Mouse (Mus musculus) adrenal gland, postnatal 36 days (tissue): ENCODE results near the gene Scgb1a1. TPM values are rescaled to one million over a fixed set of nuclear protein-coding genes. Genes with fewer than 3 reads are reported as not detected.
A peak's percentile ranks its signal among the peaks of the same experiment; 100 is the strongest.
"Not testable (repeated sequence)": the region's sequence is repeated elsewhere in the genome, so short reads cannot be mapped to it uniquely, and the experiment has no call there.

ENCODE experiments used
- DNase-seq, 2 experiments: peaks; one replicate each; pipeline ENCODE4 v3.0.0; 2021; ENCODE audit warnings: mixed read lengths in 1 of 2
- total RNA-seq, 2 experiments: library from RNA; stranded (reverse); gene quantifications; 2 replicates each; pipeline ENCODE4 v1.2.3; 2021

The Scgb1a1 gene
- total RNA-seq, 2 experiments from 2014 or later = not detected

DNA sequence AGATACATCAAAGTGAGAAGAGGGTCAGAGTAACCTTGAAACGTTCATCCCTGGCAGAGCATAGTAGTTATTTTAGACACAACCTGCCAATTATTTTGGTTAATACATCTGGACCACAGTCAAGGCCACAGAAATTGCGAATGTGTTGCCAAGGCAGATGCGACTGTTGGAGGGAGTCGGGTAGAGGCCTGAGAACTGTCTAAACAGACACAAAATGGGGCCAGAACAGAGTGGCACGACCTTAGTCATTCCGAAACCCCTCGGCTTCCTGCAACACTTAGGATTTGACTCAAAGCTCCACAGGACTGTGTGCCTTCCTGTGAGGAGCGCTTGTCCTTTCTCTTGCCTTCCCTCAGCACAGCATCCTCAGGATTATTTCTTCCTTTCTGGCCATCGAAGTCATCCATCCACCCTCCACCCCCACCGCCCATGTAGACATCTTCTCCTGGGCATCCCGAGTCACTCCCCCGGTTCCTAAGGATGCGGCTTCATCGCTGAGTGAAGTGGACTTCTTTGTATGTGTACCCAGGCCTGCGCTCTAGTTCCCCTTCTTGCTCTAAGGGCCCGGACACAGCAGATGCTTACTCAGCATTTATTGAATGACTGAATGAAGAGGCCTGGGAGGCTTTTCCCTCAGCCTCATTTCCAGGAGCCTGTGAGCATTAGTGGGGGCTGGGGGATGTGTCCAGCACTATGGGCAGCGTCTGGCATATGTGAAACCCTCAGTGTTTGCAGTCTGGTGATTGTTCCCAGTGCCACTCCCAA lies 12.7 kb upstream of the Scgb1a1 start:
- peak; percentile 59 to 72 for DNase-seq

DNA sequence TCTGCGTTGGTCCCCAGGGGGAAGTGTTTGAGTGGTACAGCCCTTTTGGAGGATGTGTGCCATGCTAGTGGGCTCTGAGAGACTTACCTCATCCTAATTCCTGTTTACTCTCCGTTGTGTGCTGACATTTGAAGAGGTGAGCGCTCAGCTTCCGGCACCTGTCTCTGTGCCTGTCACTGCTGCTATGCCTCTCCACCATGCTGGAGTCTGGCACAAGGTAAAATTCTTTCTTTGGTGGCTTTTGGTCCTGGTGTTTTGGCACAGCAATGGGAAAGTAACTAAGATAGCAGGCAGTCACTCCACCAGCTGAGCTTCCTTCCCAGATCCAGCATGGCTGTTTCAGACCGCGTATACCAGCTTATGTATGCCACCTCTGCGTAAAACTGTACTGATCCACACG lies 12.0 kb upstream of the Scgb1a1 start:
- no peak for DNase-seq

DNA sequence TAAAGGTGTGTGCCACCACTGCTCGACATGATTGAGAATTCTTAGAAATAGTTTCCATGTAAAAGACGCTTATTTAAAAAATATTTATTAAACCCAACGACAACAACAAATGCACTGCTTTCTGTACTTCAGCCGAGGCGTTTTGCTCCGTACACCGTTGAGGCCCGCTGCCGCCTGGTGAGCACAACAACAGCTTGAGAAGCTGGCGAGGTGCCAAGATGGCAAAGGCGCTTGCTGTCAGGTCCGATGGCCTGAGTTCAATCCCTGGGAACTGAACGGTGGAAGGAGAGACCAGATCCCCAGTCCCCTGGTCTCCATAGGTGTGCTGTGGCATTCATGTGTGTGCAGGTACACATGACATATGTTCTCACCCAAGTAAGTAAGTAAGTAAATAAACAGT lies 9.7 kb upstream of the Scgb1a1 start:
- no peak for DNase-seq

DNA sequence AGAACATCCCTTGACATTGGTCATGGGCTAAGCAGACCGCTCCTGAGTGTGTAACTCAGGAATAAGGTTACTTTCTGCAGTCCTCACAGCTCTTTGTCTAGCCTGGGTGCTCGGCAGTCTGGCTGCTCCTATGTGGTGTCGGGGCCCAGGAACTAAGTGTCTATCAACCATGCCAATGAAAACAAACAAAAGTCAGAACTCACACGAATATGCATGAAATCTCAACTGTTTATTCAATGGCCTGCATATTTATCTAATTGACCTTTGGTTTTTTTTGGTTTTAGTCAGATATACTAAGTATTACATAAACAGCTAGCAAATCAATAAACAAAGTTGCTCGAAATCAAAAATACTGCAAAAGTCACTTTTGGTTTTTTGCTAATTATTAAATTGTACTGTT lies 7.4 kb upstream of the Scgb1a1 start:
- no peak for DNase-seq

DNA sequence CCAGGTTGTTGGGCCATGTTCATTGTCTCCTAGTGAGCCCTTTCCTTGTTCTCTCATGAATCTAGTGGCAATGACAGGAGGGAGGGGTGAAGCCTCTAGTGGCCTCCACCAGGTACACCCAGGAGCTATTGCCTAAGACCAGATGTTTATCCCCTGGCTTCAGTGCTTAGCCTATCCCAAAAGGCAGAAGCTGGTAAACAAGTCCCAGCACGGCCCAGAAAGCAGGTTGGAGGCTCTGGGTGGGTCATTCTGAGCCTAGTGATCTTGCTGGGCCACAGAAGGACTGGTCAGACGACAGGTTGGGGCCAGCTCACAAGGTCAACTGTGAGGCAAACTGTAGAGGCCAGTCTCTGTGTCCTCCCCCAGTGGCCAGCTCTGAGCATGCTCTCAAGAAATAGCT lies 3.0 kb upstream of the Scgb1a1 start:
- no peak for DNase-seq

DNA sequence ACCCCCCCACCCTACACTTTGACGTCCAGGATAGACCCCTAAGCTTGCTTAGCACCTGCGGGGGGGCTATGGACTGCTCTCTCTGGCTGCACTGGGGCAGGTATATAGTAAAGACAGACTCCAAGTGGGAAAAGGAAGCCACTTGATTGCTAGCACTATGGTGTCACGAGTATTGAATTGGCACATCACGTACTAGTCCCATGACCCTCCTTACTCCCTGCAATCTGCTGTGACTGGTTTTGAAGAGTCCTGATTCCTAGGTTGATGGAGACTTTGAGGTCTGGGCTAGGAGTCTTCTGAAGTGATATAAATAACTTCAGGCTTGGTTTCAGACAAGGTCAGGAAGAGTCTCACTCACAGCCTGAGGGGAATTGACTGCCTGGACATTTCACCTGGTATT lies 2.4 kb upstream of the Scgb1a1 start:
- no peak for DNase-seq

DNA sequence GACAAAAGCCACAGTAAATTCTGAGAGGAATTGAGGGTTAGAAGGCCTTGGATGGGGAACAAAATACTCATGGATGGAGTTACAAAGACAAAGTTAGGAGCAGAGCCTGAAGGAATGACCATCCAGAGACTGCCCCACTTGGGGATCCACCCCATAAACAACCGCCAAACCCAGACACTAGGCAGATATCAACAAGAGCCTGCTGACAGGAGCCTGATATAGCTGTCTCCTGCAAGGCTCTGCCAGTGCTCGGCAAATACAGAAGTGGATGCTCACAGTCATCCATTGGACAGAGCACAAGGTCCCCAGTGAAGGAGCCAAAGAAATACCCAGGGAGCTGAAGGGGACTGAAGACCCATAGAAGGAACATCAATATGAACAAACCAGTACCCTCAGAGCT lies 3.9 kb downstream of the Scgb1a1 start:
- not testable (repeated sequence) for DNase-seq

DNA sequence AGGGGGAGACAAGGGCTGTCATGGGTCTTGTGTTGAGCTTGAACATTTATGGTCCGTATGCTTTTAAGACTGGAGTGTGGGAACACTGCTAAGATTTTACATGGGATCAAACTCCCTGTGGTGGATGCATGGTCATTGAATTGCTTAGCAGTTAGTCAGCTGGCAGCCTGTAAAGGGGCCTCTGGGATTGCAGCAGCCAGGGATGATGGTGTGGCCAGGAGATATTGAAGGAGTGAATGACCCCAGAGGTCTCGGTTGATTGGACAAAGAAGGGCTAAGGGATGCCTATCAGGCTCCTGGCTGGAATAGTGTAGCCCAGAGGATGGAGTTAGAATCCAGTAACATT lies 4.8 kb downstream of the Scgb1a1 start:
- DNase-seq = no peak

DNA sequence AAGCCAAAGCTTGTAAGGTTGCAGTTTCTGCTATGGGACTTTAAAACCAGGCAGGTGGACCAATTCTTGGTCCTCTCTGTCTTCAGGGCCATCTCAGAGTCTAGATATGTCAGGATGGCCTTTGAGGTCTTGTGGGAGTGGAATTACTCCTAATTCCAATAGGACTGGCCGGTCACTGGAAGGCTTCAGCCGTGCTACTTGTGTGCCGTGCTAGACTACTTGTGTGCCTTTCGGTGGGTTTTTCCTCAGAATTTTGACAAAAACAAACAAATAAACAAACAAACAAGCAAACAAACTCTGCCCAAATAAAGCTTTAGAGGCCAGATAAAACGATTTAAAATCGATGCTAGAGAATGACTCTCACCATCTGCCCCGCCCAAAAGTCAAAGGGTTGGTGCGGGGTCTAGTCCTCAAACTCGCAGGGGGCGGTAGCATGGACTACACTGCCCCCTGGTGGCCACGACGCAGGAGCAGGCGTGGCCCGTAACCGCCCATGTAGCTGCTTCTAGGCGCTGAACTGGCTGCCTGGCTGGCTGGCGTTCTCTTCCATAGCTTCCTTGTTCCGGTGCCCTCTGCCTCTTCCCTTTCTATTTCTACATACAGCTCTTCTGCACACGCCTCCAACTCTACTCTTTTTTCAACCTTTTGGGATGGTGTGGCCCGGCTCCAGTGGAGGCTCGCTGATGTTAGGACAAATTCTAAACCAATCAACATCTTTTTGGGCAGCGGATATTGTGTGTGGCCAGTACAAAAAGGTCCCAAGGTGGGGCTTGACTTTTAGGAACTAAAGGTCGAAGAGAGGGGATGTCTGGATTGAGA lies 5.4 kb downstream of the Scgb1a1 start:
- DNase-seq = peak; percentile 86 to 92

DNA sequence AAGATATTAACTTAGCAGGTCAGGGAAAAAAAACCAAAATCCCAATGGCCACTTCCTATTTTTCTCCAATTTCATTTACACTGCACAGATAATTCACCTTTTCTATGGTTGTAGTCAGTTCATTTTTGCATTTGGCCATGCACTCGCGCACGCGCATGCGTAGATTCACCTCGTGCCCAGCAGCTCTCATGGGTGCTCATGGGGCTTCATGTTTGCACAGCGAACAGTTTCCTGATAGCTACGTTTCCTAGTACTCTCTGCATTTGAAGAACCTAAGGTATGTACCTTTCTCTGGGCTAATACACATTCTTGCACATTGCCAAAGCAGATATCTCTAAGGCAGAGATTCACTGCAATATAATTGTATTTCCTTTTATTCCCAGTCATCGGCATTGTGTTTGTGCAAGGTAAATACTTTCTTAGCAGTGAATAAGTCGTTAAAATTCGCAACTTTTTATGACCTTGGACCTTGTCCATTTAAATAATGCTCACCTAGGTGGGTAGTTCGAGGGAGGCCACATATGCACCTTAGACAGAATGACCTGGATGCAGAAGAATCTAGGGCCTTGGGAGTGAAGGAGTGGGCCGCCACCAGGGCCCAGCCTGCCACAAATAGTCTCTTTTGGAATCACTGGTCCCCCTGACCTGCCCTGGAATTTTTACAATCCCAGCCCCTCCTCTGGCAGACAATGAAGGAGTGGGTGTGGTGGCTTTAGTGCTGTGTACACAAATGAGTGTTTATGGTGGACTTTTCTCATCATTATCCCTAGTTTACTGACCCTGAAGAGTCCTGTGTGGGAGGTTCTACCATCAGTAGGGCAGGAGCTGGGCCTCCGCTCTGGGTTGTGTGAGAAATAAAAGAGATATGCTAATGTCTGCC lies 6.2 kb downstream of the Scgb1a1 start:
- DNase-seq = no peak

DNA sequence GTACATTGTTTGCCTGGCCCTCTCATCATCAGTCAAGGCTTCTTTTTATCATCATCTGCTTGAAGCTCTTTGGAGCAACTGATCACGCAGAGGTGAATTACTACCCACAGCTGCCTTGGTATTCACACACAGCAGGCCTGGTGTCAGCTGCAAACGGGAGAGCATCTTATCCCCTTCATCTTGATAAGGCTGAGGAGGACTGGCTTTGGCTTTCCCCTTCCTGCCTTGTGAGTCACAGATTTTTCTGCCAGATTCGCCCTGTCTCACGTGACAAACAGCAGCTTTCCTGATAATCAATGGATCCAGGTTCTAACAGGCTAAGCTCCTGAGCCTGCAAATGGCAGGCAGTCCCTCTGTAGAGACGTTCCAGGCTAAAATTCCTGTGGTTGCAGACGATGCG lies 7.8 kb downstream of the Scgb1a1 start:
- no peak for DNase-seq

DNA sequence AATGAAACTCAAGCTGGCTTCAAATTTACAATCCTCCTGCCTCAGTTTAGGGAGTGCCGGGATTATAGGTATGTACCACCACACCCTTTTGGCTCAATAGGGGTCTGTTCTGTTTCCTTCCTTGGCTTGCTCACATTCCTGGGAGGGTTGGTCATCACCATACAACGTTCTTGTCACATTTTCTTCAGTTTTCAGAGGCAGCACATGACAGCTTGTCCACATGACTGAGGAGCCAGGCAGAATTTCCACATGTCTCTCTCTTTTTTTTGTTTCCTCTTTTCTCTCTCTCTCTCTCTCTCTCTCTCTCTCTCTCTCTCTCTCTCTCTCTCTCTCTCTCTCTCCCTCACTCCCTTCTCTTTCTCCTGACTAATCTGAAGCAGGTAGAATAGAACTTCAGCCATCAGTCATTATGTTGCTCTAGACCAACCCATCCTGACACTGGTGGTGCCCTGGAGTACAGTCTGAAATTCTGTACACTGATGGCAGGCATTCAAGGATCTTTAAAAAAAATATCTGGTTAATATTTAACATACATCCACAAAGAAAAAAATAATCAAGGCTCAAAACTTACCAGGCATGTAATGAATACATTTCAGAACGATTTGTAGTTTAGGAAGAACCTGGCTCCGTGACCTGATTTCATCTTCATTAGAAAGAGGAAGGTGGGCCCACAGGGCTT lies 10.6 kb downstream of the Scgb1a1 start:
- DNase-seq = no peak

DNA sequence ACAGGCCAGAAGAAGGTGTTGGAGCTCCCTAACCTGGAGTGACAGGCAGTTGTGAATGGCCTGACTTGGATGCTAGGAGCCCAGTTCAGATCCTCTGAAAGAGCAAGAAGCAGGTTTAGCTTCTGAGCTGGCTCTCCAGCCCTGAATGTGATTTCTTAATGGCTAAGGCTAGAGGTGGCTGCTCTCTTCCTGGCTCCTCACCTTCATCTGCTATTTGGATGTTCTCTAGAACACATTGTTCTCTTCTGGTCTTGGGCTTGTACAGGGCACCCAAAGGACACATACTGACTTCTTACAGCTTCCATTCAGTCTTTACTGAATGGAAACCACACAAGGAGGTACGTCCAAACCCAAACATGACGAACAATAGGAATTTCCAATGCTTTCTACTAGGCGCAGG lies 11.7 kb downstream of the Scgb1a1 start:
- DNase-seq = no peak

DNA sequence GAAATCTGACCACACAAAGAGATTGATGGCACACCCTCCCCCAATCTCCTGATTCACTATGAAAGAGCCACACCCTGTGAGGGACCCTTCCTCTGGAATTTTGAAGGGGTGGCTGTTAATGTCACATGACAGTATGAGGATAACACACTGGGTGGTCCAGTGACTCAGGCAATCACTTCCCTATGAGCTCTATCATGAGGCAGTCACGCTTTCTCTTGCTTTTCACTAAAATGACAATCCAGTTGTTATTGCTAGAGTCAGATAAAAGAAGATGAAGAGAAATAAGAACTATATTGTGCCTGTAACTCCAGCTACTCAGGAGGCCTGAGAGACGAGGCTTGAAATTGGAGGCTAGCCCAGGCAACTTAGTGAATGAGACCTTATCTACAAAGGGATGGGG lies 12.2 kb downstream of the Scgb1a1 start:
- DNase-seq = no peak

DNA sequence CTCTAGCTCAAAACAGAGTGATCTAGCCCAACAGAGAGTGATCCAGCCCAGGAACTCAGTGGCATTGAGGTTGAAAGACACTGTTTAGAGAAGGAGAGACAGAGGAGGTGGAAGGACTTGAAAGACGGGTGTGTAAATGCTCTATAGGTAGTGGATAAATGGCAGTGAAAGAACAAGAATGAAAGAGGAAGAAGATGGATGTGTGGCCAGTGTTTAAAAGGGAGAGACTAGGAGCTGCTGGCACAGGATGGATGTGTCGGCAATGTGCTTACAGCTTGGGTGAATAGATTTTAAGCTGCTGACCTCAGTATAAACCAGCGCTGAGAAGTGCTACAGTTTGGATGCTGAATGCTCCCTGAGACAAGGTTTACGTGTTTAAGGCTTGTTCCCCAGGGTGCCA lies 13.3 kb downstream of the Scgb1a1 start:
- no peak for DNase-seq

DNA sequence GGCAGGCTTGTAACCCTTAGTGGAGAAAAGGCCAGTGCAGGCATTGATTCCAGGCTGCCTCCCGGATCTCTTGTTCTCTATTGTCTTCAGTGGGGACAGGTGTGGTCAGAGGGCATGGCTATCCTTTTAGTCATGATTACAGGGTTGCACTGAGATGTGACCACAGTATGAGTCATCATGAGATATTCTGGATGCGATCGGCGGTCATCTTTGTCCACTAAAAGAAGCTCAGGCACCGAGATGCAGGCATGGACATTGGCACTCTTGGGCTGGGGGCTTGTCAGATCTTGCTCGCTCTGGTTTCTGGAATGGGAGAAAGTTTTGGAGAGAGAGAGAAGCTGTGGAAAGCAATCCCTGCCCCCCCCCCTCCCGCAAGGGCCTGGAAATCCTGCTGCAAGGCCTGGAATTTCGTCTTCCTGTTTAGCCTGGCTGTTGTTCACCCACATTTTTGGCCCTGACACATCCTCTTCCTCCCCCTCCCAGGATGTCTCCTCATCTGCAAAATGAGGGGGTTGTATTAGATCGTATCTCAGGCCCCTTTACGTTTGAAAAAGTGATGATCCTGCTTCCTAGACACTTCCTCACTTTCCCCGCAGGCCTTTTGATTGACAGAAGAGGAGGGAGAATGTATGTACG lies 13.9 kb downstream of the Scgb1a1 start:
- DNase-seq = peak in 1 of 2 experiments; percentile 25

DNA sequence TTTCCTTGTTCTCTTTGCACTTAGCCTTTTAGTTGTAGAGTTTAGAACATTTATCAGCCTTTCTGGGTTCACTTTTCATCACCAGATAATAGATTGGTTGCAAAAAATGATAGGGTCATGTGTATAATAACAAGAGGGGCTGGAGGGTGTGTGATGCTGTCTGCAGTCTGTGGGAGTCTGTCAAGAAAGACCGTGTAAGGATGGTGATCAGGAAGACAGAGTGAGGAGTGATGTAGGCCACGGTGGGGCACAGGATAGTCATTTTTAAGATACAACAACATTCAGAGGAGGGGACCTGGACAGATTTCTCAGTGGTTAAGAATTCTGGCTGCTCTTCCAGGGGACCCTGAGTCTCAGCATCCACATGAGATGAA lies 15.6 kb downstream of the Scgb1a1 start:
- DNase-seq = no peak

DNA sequence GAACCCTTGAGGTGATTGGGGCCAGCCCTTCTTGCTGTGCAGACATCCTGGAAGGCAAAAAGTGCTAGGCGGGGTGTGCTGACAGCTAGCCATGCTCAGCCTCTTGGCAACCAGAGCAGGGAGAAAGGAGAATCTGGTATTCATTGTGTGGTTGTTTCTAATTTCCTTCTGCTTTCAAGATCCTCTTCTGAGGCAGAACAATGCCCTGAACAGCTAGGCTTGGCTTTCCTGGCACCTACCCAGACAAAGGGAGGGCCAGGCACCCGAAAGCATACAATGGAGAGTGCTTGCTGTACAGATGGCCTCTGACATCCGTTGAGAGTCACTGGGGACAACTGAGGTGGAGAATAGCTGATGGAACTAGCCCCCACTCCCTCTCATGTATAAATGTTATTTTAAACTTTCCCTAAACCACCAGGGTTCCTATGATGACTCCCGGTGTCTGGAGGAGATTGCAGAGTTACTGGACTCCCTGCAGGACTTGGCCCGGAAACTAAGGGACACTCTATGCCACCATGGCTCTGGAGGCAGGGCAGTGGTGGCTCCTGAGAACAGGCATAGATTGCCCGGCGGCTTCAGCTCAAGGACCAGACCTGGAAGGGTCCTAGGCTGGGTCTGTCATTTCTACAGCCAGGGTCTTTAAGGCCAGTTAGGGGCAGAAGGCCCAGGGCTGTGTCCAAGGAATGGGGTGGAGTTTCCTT lies 16.2 kb downstream of the Scgb1a1 start:
- peak; percentile 52 to 71 for DNase-seq

DNA sequence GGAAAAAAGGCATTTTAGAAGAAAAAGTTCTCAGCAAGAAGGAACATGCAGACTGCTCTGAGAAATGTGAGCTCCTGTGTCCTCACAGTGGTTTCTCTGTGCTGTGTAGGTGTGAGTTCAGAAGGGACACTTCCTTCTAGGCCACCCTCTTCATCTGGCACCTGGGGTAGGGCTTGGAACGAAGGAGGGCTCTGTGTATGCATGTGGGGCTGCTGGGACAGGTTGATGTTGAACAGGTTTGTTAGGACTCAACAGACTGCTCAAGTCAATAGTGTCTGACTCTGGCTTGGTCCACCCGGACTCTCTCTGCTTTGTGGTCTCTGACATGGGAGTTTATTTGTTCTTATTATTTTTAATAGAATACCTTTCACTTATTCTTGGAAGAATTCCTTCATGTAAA lies 17.4 kb downstream of the Scgb1a1 start:
- DNase-seq = no peak

DNA sequence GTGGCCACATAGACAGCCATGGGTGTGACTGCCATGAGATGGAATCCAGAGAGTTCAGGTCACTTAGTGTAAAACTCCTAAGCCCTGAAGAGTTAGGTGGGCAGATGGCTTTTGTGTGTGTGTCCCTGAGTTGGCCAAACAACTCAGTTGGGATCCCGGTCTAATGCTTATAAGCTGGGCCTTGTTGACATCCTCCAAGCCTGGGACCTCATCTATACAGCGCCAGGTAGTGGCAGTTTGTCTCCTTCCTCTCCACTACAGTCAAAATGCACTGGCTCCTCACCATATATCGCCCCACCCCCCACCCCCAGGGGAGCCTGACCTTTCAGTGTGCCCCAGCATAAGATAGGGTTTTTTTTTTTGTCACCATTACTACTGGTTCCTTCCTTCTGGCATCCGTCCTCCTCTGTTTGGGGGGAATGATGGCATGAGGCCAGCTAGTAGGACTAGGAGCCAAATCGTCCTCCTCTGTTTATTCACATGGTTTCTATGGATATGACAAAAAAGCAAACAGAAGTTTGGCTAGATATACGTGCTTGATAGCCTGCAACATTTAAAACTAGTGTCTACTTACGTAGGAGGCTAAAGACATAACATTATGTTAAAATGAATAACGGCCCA lies 18.0 kb downstream of the Scgb1a1 start:
- no peak for DNase-seq

DNA sequence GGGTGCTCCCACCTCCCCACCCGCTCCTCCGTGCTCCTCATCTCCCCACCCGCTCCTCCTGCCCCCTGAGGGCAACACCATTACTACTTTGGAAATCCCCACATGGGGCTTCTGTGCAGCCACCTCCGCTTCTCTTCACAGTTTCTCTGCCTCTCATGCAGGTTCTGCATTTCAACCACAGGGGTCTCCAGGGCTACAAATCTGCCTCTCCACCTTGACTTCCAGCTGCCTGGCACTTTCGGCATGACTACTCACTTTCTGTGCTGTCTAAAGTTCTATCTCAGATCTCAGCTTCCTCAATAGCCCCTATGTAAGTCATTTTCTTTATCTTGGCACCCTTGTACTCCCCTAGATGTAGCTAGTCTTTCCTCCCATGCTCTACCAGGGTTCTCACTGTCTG lies 20.5 kb downstream of the Scgb1a1 start:
- no peak for DNase-seq
